Comparison of ENCODE assay signal across 9 mouse cellular contexts in genomic region chr13:23449235-23450095, GRCm38 (mm10). TPM values are rescaled to one million over a fixed set of nuclear protein-coding genes. Genes with fewer than 3 reads are reported as not detected.
A peak's percentile ranks its signal among the peaks of the same experiment; 100 is the strongest.
DNase-seq lines count a peak whose midpoint lies in the region; ATAC-seq lines count a peak whose summit lies in the region.
"Had no signal": no experiment of that assay in that cellular context is flagged by ENCODE, and none has a peak within 500 bp of the region (broad histone marks: within the 10 kb centered on the region; RNA-seq: fewer than 3 reads in every experiment).

No protein-coding gene starts in this region.

- H3K36me3 ChIP-seq in embryonic facial prominence, embryonic 15.5 days, result no peaks in the 10 kb centered on the region
- no peaks in the 10 kb centered on the region for H3K36me3 ChIP-seq in limb, embryonic 13.5 days
- no peaks in the 10 kb centered on the region for H3K36me3 ChIP-seq in midbrain, embryonic 13.5 days
- no peaks in the 10 kb centered on the region for H3K36me3 ChIP-seq in stomach, embryonic 16.5 days (ENCODE audit: control insufficient read depth, insufficient read depth, low read length)

- H3K4me3 ChIP-seq in embryonic facial prominence, embryonic 15.5 days (replicated peaks), result peak overlapping the region; percentile 62
- peak overlapping the region; percentile 59 for H3K4me3 ChIP-seq in limb, embryonic 13.5 days
- peak overlapping the region; percentile 49 for H3K4me3 ChIP-seq in midbrain, embryonic 13.5 days (replicated peaks)
- peak overlapping the region; percentile 56 for H3K4me3 ChIP-seq in stomach, embryonic 16.5 days (replicated peaks; ENCODE audit: low read length)

- no peaks in the 10 kb centered on the region for H3K27me3 ChIP-seq in embryonic facial prominence, embryonic 15.5 days
- no peaks in the 10 kb centered on the region for H3K27me3 ChIP-seq in limb, embryonic 13.5 days
- no peaks in the 10 kb centered on the region for H3K27me3 ChIP-seq in midbrain, embryonic 13.5 days
- no peaks in the 10 kb centered on the region for H3K27me3 ChIP-seq in stomach, embryonic 16.5 days (ENCODE audit: control insufficient read depth, insufficient read depth, low read length)
- H3K27me3 ChIP-seq: Patski had no signal

- 0% methylated on average over 24 of the region's 24 CpGs for WGBS in embryonic facial prominence, embryonic 15.5 days
- WGBS in limb, embryonic 13.5 days, result under 1% methylated on average over 24 of the region's 24 CpGs
- WGBS in midbrain, embryonic 13.5 days, result under 1% methylated on average over 24 of the region's 24 CpGs
- under 1% methylated on average over 24 of the region's 24 CpGs for WGBS in stomach, embryonic 16.5 days

- H3K27ac ChIP-seq in embryonic facial prominence, embryonic 15.5 days (replicated peaks), result peak overlapping the region; percentile 58
- H3K27ac ChIP-seq in limb, embryonic 13.5 days, result no peak overlapping the region
- no peak overlapping the region for H3K27ac ChIP-seq in midbrain, embryonic 13.5 days
- H3K27ac ChIP-seq in stomach, embryonic 16.5 days (ENCODE audit: low read length), result peak overlapping the region; percentile 27

- H3K4me2 ChIP-seq in embryonic facial prominence, embryonic 15.5 days (replicated peaks), result peak overlapping the region; percentile 71
- H3K4me2 ChIP-seq in limb, embryonic 13.5 days (replicated peaks), result peak overlapping the region; percentile 73
- peak overlapping the region; percentile 62 for H3K4me2 ChIP-seq in midbrain, embryonic 13.5 days (replicated peaks)
- H3K4me2 ChIP-seq in stomach, embryonic 16.5 days (ENCODE audit: low read depth, low read length), result peak overlapping the region; percentile 83

- intact Hi-C loops in heart, postnatal 36 days (cut with DNase I), result loop anchor here (5.0 kb wide), 1 partner anchor 1427 kb away; no protein-coding TSS in a partner anchor

- peaks cover 9% of the 10 kb centered on the region; the same call in 1 of the 2 replicates for H3K4me1 ChIP-seq in embryonic facial prominence, embryonic 15.5 days
- peaks cover 4% of the 10 kb centered on the region; the same call in 1 of the 2 replicates for H3K4me1 ChIP-seq in limb, embryonic 13.5 days
- H3K4me1 ChIP-seq in midbrain, embryonic 13.5 days (replicated peaks), result peaks cover 9% of the 10 kb centered on the region
- peaks cover 4% of the 10 kb centered on the region for H3K4me1 ChIP-seq in stomach, embryonic 16.5 days (ENCODE audit: control insufficient read depth, insufficient read depth, low read length)

- H3K9me3 ChIP-seq in embryonic facial prominence, embryonic 15.5 days (replicated peaks), result no peaks in the 10 kb centered on the region
- H3K9me3 ChIP-seq in limb, embryonic 13.5 days, result no peaks in the 10 kb centered on the region
- H3K9me3 ChIP-seq in midbrain, embryonic 13.5 days, result no peaks in the 10 kb centered on the region
- no peaks in the 10 kb centered on the region for H3K9me3 ChIP-seq in stomach, embryonic 16.5 days (replicated peaks; ENCODE audit: control insufficient read depth, low read length)

- peak; percentile 55 for DNase-seq in cerebellum, adult 11 months
- DNase-seq in cerebellum, adult 8-10 months, result no peak
- peak; percentile 66 for DNase-seq in adrenal gland, postnatal 10 days
- peak; percentile 49 to 54 for DNase-seq in heart, postnatal 36 days

- ATAC-seq in embryonic facial prominence, embryonic 15.5 days (ENCODE audit: insufficient number of reproducible peaks, low FRiP score, low TSS enrichment, low read depth), result no peak
- no peak for ATAC-seq in limb, embryonic 13.5 days (ENCODE audit: low FRiP score, low read depth)
- ATAC-seq in midbrain, embryonic 13.5 days, result no peak
- no peak for ATAC-seq in stomach, embryonic 16.5 days (ENCODE audit: insufficient read depth, low FRiP score)
- ATAC-seq: Patski had no signal

- peak overlapping the region; percentile 31; the same call in 1 of the 2 replicates for H3K9ac ChIP-seq in embryonic facial prominence, embryonic 15.5 days
- H3K9ac ChIP-seq in limb, embryonic 13.5 days, result peak overlapping the region; percentile 67
- H3K9ac ChIP-seq in midbrain, embryonic 13.5 days (replicated peaks), result peak overlapping the region; percentile 64
- H3K9ac ChIP-seq in stomach, embryonic 16.5 days (ENCODE audit: low read length), result peak overlapping the region; percentile 66

RNA-seq across cellular contexts. Expression of gene Btn1a1, which starts 16.2 kb away (rescaled TPM):
- total RNA-seq in adrenal gland, postnatal 10 days (2021), result under 1 TPM in 1 of 2 experiments, not detected in 1; 0.55 TPM
- polyA plus RNA-seq in embryonic facial prominence, embryonic 15.5 days (2015; fragmentation: Nextera tagmentation; extraction: Ambion mirVana), result 0.04 TPM in 1 of 2 replicates, not detected in the other
- total RNA-seq in heart, postnatal 36 days (2021), result not detected
- 0.19 and 0.45 TPM in 2 replicates for polyA plus RNA-seq in limb, embryonic 13.5 days (2015; fragmentation: Nextera tagmentation; extraction: Ambion mirVana)
- 0.04 and 0.13 TPM in 2 replicates for polyA plus RNA-seq in midbrain, embryonic 13.5 days (2015; fragmentation: Nextera tagmentation; extraction: Ambion mirVana)
- 0.21 and 0.22 TPM in 2 replicates for polyA plus RNA-seq in stomach, embryonic 16.5 days (2015; fragmentation: Nextera tagmentation; extraction: Ambion mirVana)

RNA-seq across cellular contexts. Expression of gene Abt1, which starts 25.8 kb away (rescaled TPM):
- 1 to 10 TPM; 6.1 to 7.1 TPM for total RNA-seq in adrenal gland, postnatal 10 days (2021)
- polyA plus RNA-seq in embryonic facial prominence, embryonic 15.5 days (2015; fragmentation: Nextera tagmentation; extraction: Ambion mirVana), result 12.2 and 12.7 TPM in 2 replicates
- 1 to 10 TPM; 4.3 TPM for total RNA-seq in heart, postnatal 36 days (2021)
- polyA plus RNA-seq in limb, embryonic 13.5 days (2015; fragmentation: Nextera tagmentation; extraction: Ambion mirVana), result 13.4 and 14.8 TPM in 2 replicates
- 10.8 TPM in 2 replicates for polyA plus RNA-seq in midbrain, embryonic 13.5 days (2015; fragmentation: Nextera tagmentation; extraction: Ambion mirVana)
- polyA plus RNA-seq in stomach, embryonic 16.5 days (2015; fragmentation: Nextera tagmentation; extraction: Ambion mirVana), result 10.3 and 11.4 TPM in 2 replicates

RNA-seq across cellular contexts. Expression of gene Btn2a2, which starts 39.2 kb away (rescaled TPM):
- not detected for total RNA-seq in adrenal gland, postnatal 10 days (2021)
- 0.55 and 0.65 TPM in 2 replicates for polyA plus RNA-seq in embryonic facial prominence, embryonic 15.5 days (2015; fragmentation: Nextera tagmentation; extraction: Ambion mirVana)
- total RNA-seq in heart, postnatal 36 days (2021), result not detected
- 1.4 and 1.5 TPM in 2 replicates for polyA plus RNA-seq in limb, embryonic 13.5 days (2015; fragmentation: Nextera tagmentation; extraction: Ambion mirVana)
- 0.13 TPM in 2 replicates for polyA plus RNA-seq in midbrain, embryonic 13.5 days (2015; fragmentation: Nextera tagmentation; extraction: Ambion mirVana)
- 0.14 and 0.28 TPM in 2 replicates for polyA plus RNA-seq in stomach, embryonic 16.5 days (2015; fragmentation: Nextera tagmentation; extraction: Ambion mirVana)

Comparison
In these comparisons a context has a peak if more than half of its experiments do, and no peak if none do; other contexts are left out.
1. H3K27ac ChIP-seq: peak in embryonic facial prominence, embryonic 15.5 days (single experiment) and stomach, embryonic 16.5 days (single experiment); none in limb, embryonic 13.5 days (single experiment) and midbrain, embryonic 13.5 days (single experiment).
2. Peak in every context shown above with its lines, with median percentiles within 50 percentile points of each other: H3K4me2 ChIP-seq, H3K4me3 ChIP-seq and H3K9ac ChIP-seq.